Mouse (Mus musculus): ENCODE results near the gene Rgs9. TPM values are rescaled to one million over a fixed set of nuclear protein-coding genes. Genes with fewer than 3 reads are reported as not detected.

The Rgs9 gene
- polyA plus RNA-seq, 1 experiment from 2014 or later, result 2.8 TPM

DNA sequence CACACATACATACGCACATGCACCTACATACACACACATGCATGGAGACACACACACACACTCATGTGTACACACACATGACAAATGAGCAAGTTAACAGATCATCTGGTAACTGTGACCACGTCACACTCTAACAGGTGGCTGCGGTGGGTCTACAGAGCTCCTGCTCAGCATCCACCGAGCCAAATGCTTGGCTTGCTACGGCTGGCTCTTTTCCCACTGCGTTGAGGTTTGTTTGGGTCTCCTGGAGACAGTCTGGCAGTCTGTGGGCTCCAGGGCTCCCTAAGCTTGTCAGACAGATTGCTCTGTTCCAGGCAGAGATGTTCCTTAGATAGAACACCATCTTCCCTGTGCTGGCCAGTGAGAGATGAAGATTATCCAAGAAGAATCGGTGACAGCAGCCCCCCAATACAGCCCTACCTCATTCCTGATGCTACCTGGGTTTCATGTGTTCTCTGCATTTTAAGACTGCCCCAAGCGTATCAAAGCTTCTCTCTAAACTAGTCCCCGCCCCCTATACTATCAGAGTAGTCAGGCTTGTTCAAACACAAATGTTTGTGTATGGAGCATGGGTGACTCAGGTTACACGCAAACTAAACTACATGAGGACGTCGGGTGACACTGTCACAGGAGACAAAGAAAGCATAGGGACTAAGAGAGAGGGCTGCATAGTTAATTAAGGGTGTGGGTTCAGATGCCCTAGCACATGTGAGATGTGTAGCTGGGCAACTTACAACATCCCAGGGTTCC is 31.6 kb downstream of the Rgs9 start:
- Histone ChIP-seq H3K36me3 (ENCODE audit: control insufficient read depth, insufficient read depth, low read length) (no peaks in the 10 kb centered on the region), H3K27ac (replicated peaks; ENCODE audit: low read depth, low read length) (no peak overlapping the region), H3K4me3 (ENCODE audit: low read depth, low read length) (no peak overlapping the region), H3K4me1 (ENCODE audit: control insufficient read depth, insufficient read depth, low read length) (peaks cover 12% of the 10 kb centered on the region), H3K4me2 (ENCODE audit: low read depth, severe bottlenecking) (no peak overlapping the region), H3K9me3 (ENCODE audit: control insufficient read depth, low read length) (no peaks in the 10 kb centered on the region), H3K9ac (ENCODE audit: low read length) (no peak overlapping the region), H3K27me3 (ENCODE audit: control insufficient read depth, insufficient read depth, low read length) (no peaks in the 10 kb centered on the region)
- WGBS, result 86% methylated on average over 12 of the region's 12 CpGs
- no peak for DNase-seq (ENCODE audit: low spot score)
- ATAC-seq (ENCODE audit: insufficient number of reproducible peaks, low FRiP score, low TSS enrichment, low read depth), result no peak

DNA sequence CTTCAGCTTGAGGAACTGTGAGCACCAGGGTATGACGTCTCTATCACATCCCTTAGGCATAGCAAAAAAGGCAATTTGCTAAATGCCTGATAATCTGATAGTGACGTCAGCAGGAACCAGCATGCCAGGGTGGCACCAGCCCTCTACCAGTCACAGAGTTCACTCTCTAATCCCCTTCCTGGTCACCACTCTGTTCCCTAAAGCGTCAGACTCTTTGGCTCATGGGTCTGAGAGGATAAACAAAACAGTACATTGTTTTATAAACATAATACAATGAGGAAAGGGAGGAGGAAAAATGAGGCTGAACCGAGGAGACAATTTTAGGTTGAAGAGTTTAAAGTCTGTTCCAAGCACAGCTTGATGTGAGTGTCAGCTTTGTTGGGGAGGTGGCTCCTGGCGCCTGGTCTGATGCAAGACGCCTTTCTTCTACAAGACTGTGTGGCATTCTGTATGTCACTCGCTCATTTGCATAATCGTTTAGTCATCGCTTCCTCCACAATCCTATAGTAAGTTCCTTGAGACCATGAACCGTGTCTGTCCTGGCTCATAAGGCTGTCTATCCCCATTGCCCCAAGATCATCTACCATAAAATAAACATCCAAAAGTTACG is 33.7 kb downstream of the Rgs9 start:
- no peak overlapping the region for H3K4me3 ChIP-seq (ENCODE audit: low read depth, low read length)
- ATAC-seq (ENCODE audit: insufficient number of reproducible peaks, low FRiP score, low TSS enrichment, low read depth) (no peak), DNase-seq (ENCODE audit: low spot score) (no peak)
- H3K4me1 ChIP-seq (ENCODE audit: control insufficient read depth, insufficient read depth, low read length), result peaks cover 3% of the 10 kb centered on the region
- WGBS, result 83% methylated on average over 11 of the region's 11 CpGs
- H3K36me3 ChIP-seq (ENCODE audit: control insufficient read depth, insufficient read depth, low read length), result no peaks in the 10 kb centered on the region
- H3K9me3 ChIP-seq (ENCODE audit: control insufficient read depth, low read length), result no peaks in the 10 kb centered on the region
- no peak overlapping the region for H3K4me2 ChIP-seq (ENCODE audit: low read depth, severe bottlenecking)
- H3K27me3 ChIP-seq (ENCODE audit: control insufficient read depth, insufficient read depth, low read length), result no peaks in the 10 kb centered on the region
- no peak overlapping the region for H3K9ac ChIP-seq (ENCODE audit: low read length)
- no peak overlapping the region for H3K27ac ChIP-seq (replicated peaks; ENCODE audit: low read depth, low read length)

GRCm38 (mm10) chr11:109260561-109260960 is 37.4 kb downstream of the Rgs9 start:
- Histone ChIP-seq H3K36me3 (ENCODE audit: control insufficient read depth, insufficient read depth, low read length) (no peaks in the 10 kb centered on the region), H3K4me2 (ENCODE audit: low read depth, severe bottlenecking) (no peak overlapping the region), H3K4me1 (ENCODE audit: control insufficient read depth, insufficient read depth, low read length) (no peaks in the 10 kb centered on the region), H3K9me3 (ENCODE audit: control insufficient read depth, low read length) (no peaks in the 10 kb centered on the region), H3K27me3 (ENCODE audit: control insufficient read depth, insufficient read depth, low read length) (no peaks in the 10 kb centered on the region), H3K27ac (replicated peaks; ENCODE audit: low read depth, low read length) (no peak overlapping the region), H3K9ac (ENCODE audit: low read length) (no peak overlapping the region), H3K4me3 (ENCODE audit: low read depth, low read length) (no peak overlapping the region)
- ATAC-seq (ENCODE audit: insufficient number of reproducible peaks, low FRiP score, low TSS enrichment, low read depth), result no peak
- no peak for DNase-seq (ENCODE audit: low spot score)
- WGBS, result 92% methylated on average over 7 of the region's 7 CpGs

GRCm38 (mm10) chr11:109258941-109259910 is 38.7 kb downstream of the Rgs9 start:
- H3K9ac ChIP-seq (ENCODE audit: low read length), result no peak overlapping the region
- no peak overlapping the region for H3K4me2 ChIP-seq (ENCODE audit: low read depth, severe bottlenecking)
- no peaks in the 10 kb centered on the region for H3K9me3 ChIP-seq (ENCODE audit: control insufficient read depth, low read length)
- no peaks in the 10 kb centered on the region for H3K27me3 ChIP-seq (ENCODE audit: control insufficient read depth, insufficient read depth, low read length)
- ATAC-seq (ENCODE audit: insufficient number of reproducible peaks, low FRiP score, low TSS enrichment, low read depth) (no peak), DNase-seq (ENCODE audit: low spot score) (no peak)
- H3K27ac ChIP-seq (replicated peaks; ENCODE audit: low read depth, low read length), result no peak overlapping the region
- no peak overlapping the region for H3K4me3 ChIP-seq (ENCODE audit: low read depth, low read length)
- no peaks in the 10 kb centered on the region for H3K4me1 ChIP-seq (ENCODE audit: control insufficient read depth, insufficient read depth, low read length)
- WGBS, result 93% methylated on average over 32 of the region's 32 CpGs
- no peaks in the 10 kb centered on the region for H3K36me3 ChIP-seq (ENCODE audit: control insufficient read depth, insufficient read depth, low read length)

DNA sequence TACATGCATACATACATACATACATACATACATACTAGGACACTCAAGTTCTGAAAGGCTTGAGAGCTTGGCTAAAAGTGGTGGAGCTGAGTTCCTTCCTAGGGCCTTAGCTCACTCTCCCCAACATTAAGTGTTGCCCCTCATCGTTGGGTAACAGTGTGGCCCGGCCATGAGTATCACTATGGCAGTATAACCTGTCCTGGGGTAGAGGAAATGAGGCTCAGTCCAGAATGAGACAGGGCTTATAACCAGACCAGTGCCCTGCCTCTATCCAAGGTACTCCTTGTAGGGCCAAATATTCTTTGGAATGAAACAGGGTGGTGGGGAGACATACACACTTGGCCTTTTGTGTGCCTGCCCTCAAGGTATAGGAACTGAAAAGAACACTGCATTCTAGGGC is 40.1 kb downstream of the Rgs9 start:
- DNase-seq (ENCODE audit: low spot score), result no peak
- Histone ChIP-seq H3K27me3 (ENCODE audit: control insufficient read depth, insufficient read depth, low read length) (no peaks in the 10 kb centered on the region), H3K9ac (ENCODE audit: low read length) (no peak overlapping the region), H3K27ac (replicated peaks; ENCODE audit: low read depth, low read length) (no peak overlapping the region), H3K4me2 (ENCODE audit: low read depth, severe bottlenecking) (no peak overlapping the region), H3K4me3 (ENCODE audit: low read depth, low read length) (no peak overlapping the region), H3K4me1 (ENCODE audit: control insufficient read depth, insufficient read depth, low read length) (no peaks in the 10 kb centered on the region), H3K9me3 (ENCODE audit: control insufficient read depth, low read length) (no peaks in the 10 kb centered on the region), H3K36me3 (ENCODE audit: control insufficient read depth, insufficient read depth, low read length) (no peaks in the 10 kb centered on the region)
- ATAC-seq (ENCODE audit: insufficient number of reproducible peaks, low FRiP score, low TSS enrichment, low read depth), result no peak
- WGBS, result 94% methylated on average over 2 of the region's 2 CpGs

- no peak overlapping the region for H3K9ac ChIP-seq (ENCODE audit: low read length)
- DNase-seq (ENCODE audit: low spot score), result no peak
These were observed 42.9 kb downstream of the Rgs9 start for GRCm38 (mm10) chr11:109255022-109255421.

GRCm38 (mm10) chr11:109252483-109252882 is 45.4 kb downstream of the Rgs9 start:
- H3K9ac ChIP-seq (ENCODE audit: low read length), result no peak overlapping the region
- no peaks in the 10 kb centered on the region for H3K4me1 ChIP-seq (ENCODE audit: control insufficient read depth, insufficient read depth, low read length)
- no peak overlapping the region for H3K27ac ChIP-seq (replicated peaks; ENCODE audit: low read depth, low read length)
- H3K27me3 ChIP-seq (ENCODE audit: control insufficient read depth, insufficient read depth, low read length), result no peaks in the 10 kb centered on the region
- DNase-seq (ENCODE audit: low spot score) (peak; percentile 31), ATAC-seq (ENCODE audit: insufficient number of reproducible peaks, low FRiP score, low TSS enrichment, low read depth) (no peak)
- H3K36me3 ChIP-seq (ENCODE audit: control insufficient read depth, insufficient read depth, low read length), result no peaks in the 10 kb centered on the region
- no peak overlapping the region for H3K4me3 ChIP-seq (ENCODE audit: low read depth, low read length)
- H3K9me3 ChIP-seq (ENCODE audit: control insufficient read depth, low read length), result no peaks in the 10 kb centered on the region
- WGBS, result 21% methylated on average over 5 of the region's 5 CpGs
- no peak overlapping the region for H3K4me2 ChIP-seq (ENCODE audit: low read depth, severe bottlenecking)

More at GRCm38 (mm10) chr11:109255022-109255421, 42.9 kb downstream of the Rgs9 start:
- H3K4me1 ChIP-seq (ENCODE audit: control insufficient read depth, insufficient read depth, low read length), result no peaks in the 10 kb centered on the region
- H3K4me2 ChIP-seq (ENCODE audit: low read depth, severe bottlenecking), result no peak overlapping the region
- 68% methylated on average over 4 of the region's 4 CpGs for WGBS
- H3K9me3 ChIP-seq (ENCODE audit: control insufficient read depth, low read length), result no peaks in the 10 kb centered on the region
- H3K27ac ChIP-seq (replicated peaks; ENCODE audit: low read depth, low read length), result no peak overlapping the region
- ATAC-seq (ENCODE audit: insufficient number of reproducible peaks, low FRiP score, low TSS enrichment, low read depth), result no peak
- no peak overlapping the region for H3K4me3 ChIP-seq (ENCODE audit: low read depth, low read length)
- H3K27me3 ChIP-seq (ENCODE audit: control insufficient read depth, insufficient read depth, low read length), result no peaks in the 10 kb centered on the region
- no peaks in the 10 kb centered on the region for H3K36me3 ChIP-seq (ENCODE audit: control insufficient read depth, insufficient read depth, low read length)

GRCm38 (mm10) chr11:109250566-109250965 is 47.4 kb downstream of the Rgs9 start:
- H3K27ac ChIP-seq (replicated peaks; ENCODE audit: low read depth, low read length), result no peak overlapping the region
- H3K27me3 ChIP-seq (ENCODE audit: control insufficient read depth, insufficient read depth, low read length), result no peaks in the 10 kb centered on the region
- H3K36me3 ChIP-seq (ENCODE audit: control insufficient read depth, insufficient read depth, low read length), result no peaks in the 10 kb centered on the region
- WGBS, result 89% methylated on average over 4 of the region's 4 CpGs
- H3K4me3 ChIP-seq (ENCODE audit: low read depth, low read length), result no peak overlapping the region
- no peak overlapping the region for H3K9ac ChIP-seq (ENCODE audit: low read length)
- DNase-seq (ENCODE audit: low spot score) (no peak), ATAC-seq (ENCODE audit: insufficient number of reproducible peaks, low FRiP score, low TSS enrichment, low read depth) (no peak)
- H3K9me3 ChIP-seq (ENCODE audit: control insufficient read depth, low read length), result no peaks in the 10 kb centered on the region
- no peak overlapping the region for H3K4me2 ChIP-seq (ENCODE audit: low read depth, severe bottlenecking)
- no peaks in the 10 kb centered on the region for H3K4me1 ChIP-seq (ENCODE audit: control insufficient read depth, insufficient read depth, low read length)

Data from limb, embryonic 11.5 days (tissue).